Mouse (Mus musculus) adrenal gland (tissue): ENCODE measurements around the gene Msi2.

Source experiments
- intact Hi-C: fragments of 180-260 bp; cut with DNase I; formaldehyde crosslinking; loops from one replicate; pipeline ENCODE4 v1.15.1; 2025
- microRNA-seq, 2 experiments: library from miRNA; unstranded; fragments of <30 nt; microRNA quantifications; one replicate each; pipeline ENCODE4; 2019

Gene Msi2

DNA sequence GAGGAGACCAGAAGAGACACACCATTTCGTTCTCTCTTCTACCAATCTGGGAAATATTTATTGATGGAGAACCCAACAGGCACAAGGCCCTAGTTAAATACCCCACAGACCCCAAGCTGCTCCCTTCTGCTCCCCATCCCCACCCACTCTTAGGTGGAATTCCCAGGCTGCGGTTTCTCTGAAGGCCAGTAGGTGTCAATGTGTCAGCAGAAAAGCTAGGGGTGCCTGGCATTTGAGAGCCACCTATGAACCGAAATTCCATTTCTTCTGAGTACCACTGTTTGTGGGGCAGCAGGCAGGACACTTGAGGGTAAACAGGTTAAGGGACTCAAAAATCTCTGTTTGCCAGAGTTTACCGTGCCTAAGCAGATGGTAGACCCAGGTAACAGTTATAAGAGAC lies 426.6 kb downstream of the Msi2 start:
- intact Hi-C loops, result loop anchor here (2.0 to 10.0 kb wide), 2 partner anchors 121 to 433 kb away; no protein-coding TSS in a partner anchor

DNA sequence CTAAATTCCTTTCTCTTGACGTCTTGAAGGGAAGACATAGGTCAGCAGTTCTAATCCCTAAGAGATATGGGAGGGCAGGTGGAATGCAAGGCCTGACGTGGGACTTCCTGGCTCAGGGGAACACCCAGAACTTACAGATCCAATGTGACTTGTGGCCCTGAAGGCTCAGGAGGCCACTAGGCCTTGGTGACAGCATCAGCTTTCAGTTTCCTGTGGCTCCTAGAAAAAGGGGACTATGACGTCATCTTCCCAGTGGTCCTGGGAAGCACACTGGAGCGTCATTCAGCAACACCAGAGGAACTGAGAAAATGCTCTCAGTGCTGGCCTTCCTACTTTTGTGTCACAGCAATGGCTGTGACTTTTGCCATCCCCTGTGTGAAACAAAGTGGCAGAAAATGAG lies 427.1 kb downstream of the Msi2 start:
- intact Hi-C loops, result loop anchor here (2.0 to 10.0 kb wide), 2 partner anchors 122 to 434 kb away; no protein-coding TSS in a partner anchor

Small RNAs within 50 kb of the gene (microRNA-seq; reads per million reads assigned to microRNA genes)
- 0 to 0.12 reads per million in 2 experiments for gene Mir378b
